Mouse (Mus musculus) heart, embryonic 11.5 days (tissue): Measurements from ENCODE around the gene B020031M17Rik. TPM values are rescaled to one million over a fixed set of nuclear protein-coding genes. Genes with fewer than 3 reads are reported as not detected.

Experiments used
- polyA plus RNA-seq: library from polyadenylated mRNA; unstranded; fragments of >200 nt; fragmentation: Nextera tagmentation; extraction: Ambion mirVana; gene quantifications from 2 replicates; pipeline ENCODE4 v1.2.1, GENCODE M21; 2014

The B020031M17Rik gene
- polyA plus RNA-seq, 1 experiment from 2014 or later: not detected

Other genes starting within 250 kb of the B020031M17Rik start
- 0.73 and 1.0 TPM in 2 replicates for gene Nim1k, start 194.9 kb downstream of the B020031M17Rik start, polyA plus RNA-seq
- 23.9 and 26.0 TPM in 2 replicates for gene Zfp131, start 159.9 kb downstream of the B020031M17Rik start, polyA plus RNA-seq
- not detected in 2 replicates for gene AF067063, start 120.6 kb downstream of the B020031M17Rik start, polyA plus RNA-seq
- not detected in 2 replicates for gene D13Ertd608e, start 114.8 kb downstream of the B020031M17Rik start, polyA plus RNA-seq
- gene Tcstv1, start 56.0 kb downstream of the B020031M17Rik start, polyA plus RNA-seq: not detected in 2 replicates
- gene Gm21761, start 21.5 kb downstream of the B020031M17Rik start, polyA plus RNA-seq: not detected in 2 replicates
- gene Gm36079, start 76.2 kb upstream of the B020031M17Rik start, polyA plus RNA-seq: not detected in 2 replicates
- gene Gm21188, start 101.4 kb upstream of the B020031M17Rik start, polyA plus RNA-seq: not detected in 2 replicates
- not detected in 2 replicates for gene Gm20767, start 189.4 kb upstream of the B020031M17Rik start, polyA plus RNA-seq
- gene Gm21818, start 221.6 kb upstream of the B020031M17Rik start, polyA plus RNA-seq: not detected in 2 replicates